11 mouse cellular contexts compared by ENCODE assay signal in genomic region chr4:149182755-149183154, GRCm38 (mm10). TPM values are rescaled to one million over a fixed set of nuclear protein-coding genes. Genes with fewer than 3 reads are reported as not detected.
DNase-seq lines count a peak whose midpoint lies in the region; ATAC-seq and TF ChIP-seq lines count a peak whose summit lies in the region.
"Had no signal": no experiment of that assay in that cellular context is flagged by ENCODE, and none has a peak within 500 bp of the region (broad histone marks: within the 10 kb centered on the region; RNA-seq: fewer than 3 reads in every experiment).

No protein-coding gene starts in this region.

- WGBS in lung, adult 2 months, result 54% methylated on average over 4 of the region's 4 CpGs
- WGBS in bone marrow, adult 2 months, result 59% methylated on average over 4 of the region's 4 CpGs
- WGBS in stomach, postnatal 0 days, result 63% methylated on average over 4 of the region's 4 CpGs

- no peak for TF ChIP-seq POLR2A in lung, adult 2 months (IDR thresholded peaks at IDR 0.05; ENCODE audit: borderline replicate concordance, extremely low read depth, low read depth, low read length)
- no peak for TF ChIP-seq POLR2A in bone marrow, adult 2 months (IDR thresholded peaks at IDR 0.05; ENCODE audit: borderline replicate concordance, control insufficient read depth, low read depth, low read length)

- H3K9me3 ChIP-seq in stomach, postnatal 0 days (ENCODE audit: control insufficient read depth, low read length), result no peaks in the 10 kb centered on the region

- no peak for ATAC-seq in stomach, postnatal 0 days (ENCODE audit: low FRiP score, low TSS enrichment)

- no peak for TF ChIP-seq EP300 in stomach, postnatal 0 days (optimal IDR thresholded peaks at IDR 0.05)

- no peak overlapping the region for H3K9ac ChIP-seq in stomach, postnatal 0 days (ENCODE audit: low read length)

- H3K27ac ChIP-seq in bone marrow, adult 2 months (ENCODE audit: control insufficient read depth, insufficient read depth, low read depth, low read length, poor library complexity), result peak overlapping the region; percentile 54
- no peak overlapping the region for H3K27ac ChIP-seq in stomach, postnatal 0 days (replicated peaks)

- H3K27me3 ChIP-seq in stomach, postnatal 0 days (ENCODE audit: control insufficient read depth, insufficient read depth, low read length), result no peaks in the 10 kb centered on the region

- DNase-seq in embryo, embryonic 10.5 days (ENCODE audit: low spot score), result peak; percentile 45
- no peak for DNase-seq in embryo, embryonic 9.5 days (ENCODE audit: extremely low spot score)
- no peak for DNase-seq in lung, adult 2 months
- DNase-seq in lung, postnatal 14 days, result no peak
- no peak for DNase-seq in stomach, postnatal 0 days (ENCODE audit: low spot score)
- DNase-seq in ovary, postnatal 10 days (ENCODE audit: low spot score), result no peak
- no peak for DNase-seq in adrenal gland, postnatal 25 days

- H3K36me3 ChIP-seq in stomach, postnatal 0 days (ENCODE audit: control insufficient read depth, insufficient read depth, low read length), result peaks cover 23% of the 10 kb centered on the region

- H3K4me2 ChIP-seq in stomach, postnatal 0 days (replicated peaks; ENCODE audit: low read depth), result no peak overlapping the region

- H3K4me1 ChIP-seq in lung, adult 2 months (ENCODE audit: control insufficient read depth, insufficient read depth, low read length), result peaks cover 8% of the 10 kb centered on the region; the same call in 1 of the 2 replicates
- peaks cover 5% of the 10 kb centered on the region; the same call in 1 of the 2 replicates for H3K4me1 ChIP-seq in bone marrow, adult 2 months (ENCODE audit: control insufficient read depth, insufficient read depth, low read length)
- H3K4me1 ChIP-seq in stomach, postnatal 0 days (replicated peaks; ENCODE audit: control insufficient read depth, insufficient read depth), result no peaks in the 10 kb centered on the region

- H3K4me3 ChIP-seq in lung, adult 2 months (replicated peaks; ENCODE audit: extremely low read depth, low read depth, low read length), result no peak overlapping the region
- no peak overlapping the region for H3K4me3 ChIP-seq in bone marrow, adult 2 months (replicated peaks; ENCODE audit: control insufficient read depth, low read depth, low read length)
- H3K4me3 ChIP-seq in stomach, postnatal 0 days (ENCODE audit: low read depth, low read length), result no peak overlapping the region

- peak; percentile 65 for TF ChIP-seq CTCF in lung, adult 2 months (IDR thresholded peaks at IDR 0.05; ENCODE audit: insufficient read depth, low read length)
- TF ChIP-seq CTCF in bone marrow, adult 2 months (IDR thresholded peaks at IDR 0.05; ENCODE audit: control insufficient read depth, insufficient read depth, low read length), result peak; percentile 55
- TF ChIP-seq CTCF in stomach, postnatal 0 days (IDR thresholded peaks at IDR 0.05; ENCODE audit: low read depth), result peak; percentile 69

RNA-seq across cellular contexts. Expression of gene Pgd, which starts 16.2 kb away (rescaled TPM):
- 118 and 184 TPM in 2 replicates for polyA plus RNA-seq in lung, adult 2 months (2012; rRNA removed)
- 68.6 and 170 TPM in 2 replicates for polyA plus RNA-seq in bone marrow, adult 2 months (2011; ENCODE audit: insufficient read depth, insufficient read length, low replicate concordance, missing spikeins)
- 266 and 290 TPM in 2 replicates for polyA plus RNA-seq in stomach, postnatal 0 days (2015; fragmentation: Nextera tagmentation; extraction: Ambion mirVana)
- 303 and 313 TPM in 2 replicates for total RNA-seq in adrenal gland, postnatal 25 days (2021)

RNA-seq across cellular contexts. Expression of gene Cenps, which starts 45.3 kb away (rescaled TPM):
- 0.37 and 1.4 TPM in 2 replicates for polyA plus RNA-seq in lung, adult 2 months (2012; rRNA removed)
- 37.7 and 47.8 TPM in 2 replicates for polyA plus RNA-seq in bone marrow, adult 2 months (2011; ENCODE audit: insufficient read depth, insufficient read length, low replicate concordance, missing spikeins)
- 10.6 and 11.5 TPM in 2 replicates for polyA plus RNA-seq in stomach, postnatal 0 days (2015; fragmentation: Nextera tagmentation; extraction: Ambion mirVana)
- total RNA-seq in adrenal gland, postnatal 25 days (2021), result 13.6 and 17.7 TPM in 2 replicates

RNA-seq across cellular contexts. Expression of gene Cort, which starts 56.2 kb away (rescaled TPM):
- polyA plus RNA-seq in lung, adult 2 months (2012; rRNA removed), result not detected in 2 replicates
- 1.5 TPM in 1 of 2 replicates, not detected in the other for polyA plus RNA-seq in bone marrow, adult 2 months (2011; ENCODE audit: insufficient read depth, insufficient read length, low replicate concordance, missing spikeins)
- polyA plus RNA-seq in stomach, postnatal 0 days (2015; fragmentation: Nextera tagmentation; extraction: Ambion mirVana), result not detected in 2 replicates
- total RNA-seq in adrenal gland, postnatal 25 days (2021), result 1.5 and 3.0 TPM in 2 replicates
- total RNA-seq: monocyte, adult 5-6 weeks had no signal
- polyA plus RNA-seq: gonadal fat pad, adult 2 months; intestine, embryonic 14.5 days had no signal
